Mouse (Mus musculus) gonadal fat pad, adult 2 months (tissue): ENCODE measurements around the gene Olfr750. TPM values are rescaled to one million over a fixed set of nuclear protein-coding genes. Genes with fewer than 3 reads are reported as not detected.

Experiments used
- DNase-seq: peaks from one replicate; pipeline ENCODE4 v3.0.0-alpha.2; 2012; ENCODE audit warnings: low read depth
- polyA plus RNA-seq: library from polyadenylated mRNA; depleted of rRNA; stranded (reverse); fragments of >200 nt; gene quantifications from 2 replicates; pipeline ENCODE4 v1.2.3, GENCODE M21; 2012; rRNA removed

Olfr750 gene
- polyA plus RNA-seq, 1 experiment: 0.09 TPM

DNA sequence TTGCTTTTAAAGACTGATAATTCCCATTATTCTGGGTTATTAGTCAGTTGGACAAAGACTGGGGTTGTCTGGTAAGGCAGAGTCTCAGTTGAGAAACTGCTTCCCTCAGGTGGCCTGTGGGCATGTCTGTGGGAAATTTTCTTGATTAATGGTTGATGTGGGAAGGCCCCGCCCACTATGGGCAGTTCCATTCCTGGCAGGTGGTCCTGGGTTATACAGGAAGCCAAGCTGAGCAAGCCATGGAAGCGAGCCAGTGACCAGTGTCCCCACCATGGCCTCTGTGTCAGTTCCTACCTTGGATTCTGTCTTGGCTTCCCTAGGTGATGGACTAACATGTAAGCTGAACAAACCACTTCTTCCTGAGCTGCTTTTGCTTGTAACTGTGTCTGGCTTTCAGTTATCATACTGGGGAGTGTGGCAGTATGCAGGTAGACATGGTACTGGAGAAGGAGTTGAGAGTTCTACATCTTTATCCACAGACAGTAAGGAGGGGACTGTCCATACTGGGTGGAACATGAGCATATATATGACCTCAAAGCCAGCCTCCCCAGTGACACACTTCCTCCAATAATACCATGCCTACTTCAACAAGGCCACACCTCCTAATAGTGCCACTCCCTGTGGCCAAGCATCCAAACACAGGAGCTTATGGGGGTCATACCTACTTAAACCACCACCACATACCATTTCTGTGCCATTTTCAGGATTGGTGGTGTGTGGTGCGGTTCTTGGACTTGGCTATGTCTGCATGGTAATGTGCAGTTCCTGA is 46.7 kb downstream of the Olfr750 start:
- no peak for DNase-seq

GRCm38 (mm10) chr14:51026391-51027133 is 47.7 kb downstream of the Olfr750 start:
- no peak for DNase-seq

DNA sequence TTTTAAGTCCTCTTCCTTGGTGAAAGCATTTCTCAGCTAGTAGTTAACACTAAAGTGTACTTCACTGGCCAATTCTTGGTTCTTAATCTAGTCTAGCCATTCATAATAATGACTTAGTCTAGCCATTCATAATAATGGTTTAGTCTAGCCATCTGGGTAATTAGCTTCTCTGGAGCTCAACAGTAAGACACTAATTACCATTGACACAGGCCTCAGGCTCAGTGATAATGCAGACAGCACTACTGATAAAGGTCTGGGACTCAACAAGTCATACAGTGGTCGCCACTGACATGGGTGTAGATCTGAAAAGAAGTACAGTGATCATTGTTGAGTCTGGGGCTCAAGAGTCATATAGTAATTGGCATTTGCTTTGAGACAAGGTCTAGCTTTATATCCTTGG is 49.4 kb downstream of the Olfr750 start:
- DNase-seq: no peak

DNA sequence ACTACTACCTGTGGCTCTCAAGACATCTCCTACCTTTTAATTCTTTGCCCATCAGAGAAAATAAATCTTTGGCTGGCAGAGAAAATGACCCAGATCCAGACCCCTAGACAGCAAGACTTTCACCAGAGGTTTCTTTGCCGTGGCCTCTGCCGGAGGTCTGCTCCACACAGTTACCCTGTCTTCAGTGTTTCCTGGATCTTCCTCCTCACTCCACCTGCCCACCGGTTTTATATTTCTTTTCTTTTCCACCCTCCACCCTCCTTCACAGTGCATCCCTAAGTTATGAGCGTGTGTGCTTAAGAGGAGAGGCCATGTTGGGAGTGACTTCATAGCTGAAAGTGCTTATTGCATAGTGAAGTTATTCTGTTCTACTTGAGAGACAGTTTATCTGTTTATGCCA is 50.8 kb downstream of the Olfr750 start:
- DNase-seq: no peak

DNA sequence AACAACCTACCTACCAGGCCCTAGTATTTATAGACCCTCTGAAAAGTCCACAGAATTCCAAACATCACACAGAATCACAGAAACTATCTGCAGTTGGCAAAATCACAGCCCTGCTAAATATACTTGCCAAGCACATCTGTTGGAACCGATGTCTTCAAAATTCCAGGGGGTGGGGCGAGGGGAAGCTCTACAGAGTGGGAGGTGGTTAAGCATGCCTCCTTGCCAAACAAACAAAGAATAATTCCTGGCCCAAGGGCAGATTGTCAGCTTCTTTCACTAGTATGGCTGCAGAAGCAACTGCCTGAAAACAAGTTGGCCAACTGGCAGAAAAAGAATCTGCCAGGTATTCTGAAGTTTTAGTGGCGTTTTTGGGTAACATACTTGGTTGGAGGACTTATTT is 57.0 kb downstream of the Olfr750 start:
- DNase-seq: no peak

Other genes starting within 250 kb of the Olfr750 start
- gene Tep1, start 203.9 kb downstream of the Olfr750 start, polyA plus RNA-seq: 29.1 and 43.4 TPM in 2 replicates
- gene Klhl33, start 176.9 kb downstream of the Olfr750 start, polyA plus RNA-seq: 2.1 and 2.2 TPM in 2 replicates
- gene Osgep, start 149.5 kb downstream of the Olfr750 start, polyA plus RNA-seq: 88.0 and 102 TPM in 2 replicates
- 53.7 and 58.3 TPM in 2 replicates for gene Apex1, start 149.5 kb downstream of the Olfr750 start, polyA plus RNA-seq
- 94.6 and 111 TPM in 2 replicates for gene Pip4p1, start 143.6 kb downstream of the Olfr750 start, polyA plus RNA-seq
- 73.0 and 74.1 TPM in 2 replicates for gene Pnp, start 143.4 kb downstream of the Olfr750 start, polyA plus RNA-seq
- gene Gm49342, start 129.9 kb downstream of the Olfr750 start, polyA plus RNA-seq: 59.5 and 96.5 TPM in 2 replicates
- gene Pnp2, start 118.4 kb downstream of the Olfr750 start, polyA plus RNA-seq: 5.4 and 6.8 TPM in 2 replicates
- 894 and 1,367 TPM in 2 replicates for gene Rnase10, start 66.7 kb downstream of the Olfr750 start, polyA plus RNA-seq
- 470 and 637 TPM in 2 replicates for gene Rnase9, start 32.6 kb downstream of the Olfr750 start, polyA plus RNA-seq
- 17.1 and 17.8 TPM in 2 replicates for gene Rnase11, start 24.3 kb downstream of the Olfr750 start, polyA plus RNA-seq
- gene Rnase12, start 16.8 kb downstream of the Olfr750 start, polyA plus RNA-seq: 504 and 632 TPM in 2 replicates
- gene Rnase4, start 16.6 kb upstream of the Olfr750 start, polyA plus RNA-seq: 151 and 247 TPM in 2 replicates
- 13.6 and 20.6 TPM in 2 replicates for gene Ang, start 16.7 kb upstream of the Olfr750 start, polyA plus RNA-seq
- gene Eddm3b, start 40.0 kb upstream of the Olfr750 start, polyA plus RNA-seq: 172 and 185 TPM in 2 replicates
- 14.7 and 16.5 TPM in 2 replicates for gene Rnase6, start 49.5 kb upstream of the Olfr750 start, polyA plus RNA-seq
- 5.1 and 7.5 TPM in 2 replicates for gene Rnase1, start 72.3 kb upstream of the Olfr750 start, polyA plus RNA-seq
- gene Rnase2b, start 87.8 kb upstream of the Olfr750 start, polyA plus RNA-seq: not detected in 2 replicates
- not detected in 2 replicates for gene Ang2, start 124.7 kb upstream of the Olfr750 start, polyA plus RNA-seq
- not detected in 2 replicates for gene Ear14, start 129.0 kb upstream of the Olfr750 start, polyA plus RNA-seq
- 0.28 and 15.0 TPM in 2 replicates for gene Rnase2a, start 181.7 kb upstream of the Olfr750 start, polyA plus RNA-seq